Mouse (Mus musculus) forelimb bud, embryonic 11.5 days (tissue): ENCODE results near the gene Ap1m1.

Source experiments
- DNase-seq: peaks from one replicate; pipeline ENCODE4 v3.0.0-alpha.2; 2012; ENCODE audit warnings: low read depth, low spot score

Gene Ap1m1

DNA sequence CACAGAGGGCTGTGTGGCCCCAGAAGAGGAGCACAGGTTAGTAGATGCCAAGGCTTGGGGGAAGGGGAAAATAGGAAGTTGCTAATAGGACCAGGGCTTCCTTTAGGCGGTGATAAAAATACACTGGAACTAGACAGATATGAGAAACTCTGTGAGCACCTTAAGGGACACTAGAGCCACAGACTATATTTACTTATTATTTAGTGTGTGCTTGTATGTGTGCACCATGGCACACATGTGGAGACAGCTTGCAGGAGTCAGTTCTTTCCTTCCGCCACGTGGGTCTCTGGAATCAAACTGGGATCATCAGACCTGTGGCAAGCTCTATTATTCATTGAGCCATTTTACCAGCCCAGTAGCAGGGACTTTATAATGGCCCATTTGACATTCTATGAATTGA lies 55.3 kb downstream of the Ap1m1 start:
- DNase-seq: no peak

DNA sequence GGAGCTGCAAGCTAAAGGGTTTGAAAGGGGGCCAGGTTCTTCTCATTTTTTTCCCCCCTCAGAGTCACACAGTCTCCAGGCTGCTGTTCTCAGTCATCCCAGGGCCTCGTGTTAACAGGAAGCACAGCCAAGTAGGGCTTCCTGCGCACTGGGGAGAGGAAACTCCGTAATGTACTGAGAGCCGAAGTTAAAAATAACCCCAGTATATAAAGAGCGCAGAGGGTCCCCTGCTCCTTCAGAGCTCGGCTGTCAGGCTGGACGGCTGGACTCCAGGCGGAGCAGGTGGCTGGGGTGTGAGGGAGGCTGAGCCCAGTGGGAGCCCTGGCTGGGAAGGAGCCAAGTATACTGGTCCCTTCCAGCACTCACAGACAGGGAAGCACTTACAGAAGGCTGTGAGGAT lies 55.9 kb downstream of the Ap1m1 start:
- DNase-seq: no peak

DNA sequence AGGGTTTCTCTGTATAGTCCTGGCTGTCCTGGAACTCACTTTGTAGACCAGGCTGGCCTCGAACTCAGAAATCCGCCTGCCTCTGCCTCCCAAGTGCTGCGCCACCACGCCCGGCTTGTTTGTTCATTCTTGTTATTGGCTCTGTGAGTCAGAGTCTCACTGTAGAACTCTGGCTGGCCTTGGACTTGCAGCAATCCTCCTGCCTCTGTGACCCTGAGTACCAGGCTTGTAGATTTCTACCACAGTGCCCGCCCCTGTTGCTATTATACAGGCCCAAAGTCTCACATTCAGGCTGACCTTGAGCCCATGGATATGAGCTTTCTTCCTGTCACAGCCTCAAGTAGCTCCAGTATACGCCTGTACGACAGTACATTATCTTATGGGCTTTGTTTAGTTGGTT lies 56.7 kb downstream of the Ap1m1 start:
- DNase-seq: no peak

DNA sequence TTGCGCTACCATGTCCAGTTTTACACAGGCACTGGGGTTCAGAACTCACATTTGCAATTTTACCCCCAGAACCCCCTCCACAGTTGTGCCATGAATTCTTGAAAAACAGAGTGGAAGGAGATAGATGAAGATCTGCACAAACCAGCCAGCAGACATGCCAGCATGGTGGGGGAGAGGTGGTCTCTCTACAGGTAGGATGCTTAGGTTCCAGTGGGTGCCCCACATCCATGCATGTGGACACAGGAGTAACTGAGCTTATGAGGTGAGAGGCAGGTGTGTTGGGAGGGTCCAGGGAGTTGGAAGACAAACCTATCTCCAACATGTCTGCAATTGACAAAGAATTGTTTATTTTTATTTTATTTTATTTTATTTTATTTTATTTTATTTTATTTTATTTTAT lies 59.1 kb downstream of the Ap1m1 start:
- no peak for DNase-seq

DNA sequence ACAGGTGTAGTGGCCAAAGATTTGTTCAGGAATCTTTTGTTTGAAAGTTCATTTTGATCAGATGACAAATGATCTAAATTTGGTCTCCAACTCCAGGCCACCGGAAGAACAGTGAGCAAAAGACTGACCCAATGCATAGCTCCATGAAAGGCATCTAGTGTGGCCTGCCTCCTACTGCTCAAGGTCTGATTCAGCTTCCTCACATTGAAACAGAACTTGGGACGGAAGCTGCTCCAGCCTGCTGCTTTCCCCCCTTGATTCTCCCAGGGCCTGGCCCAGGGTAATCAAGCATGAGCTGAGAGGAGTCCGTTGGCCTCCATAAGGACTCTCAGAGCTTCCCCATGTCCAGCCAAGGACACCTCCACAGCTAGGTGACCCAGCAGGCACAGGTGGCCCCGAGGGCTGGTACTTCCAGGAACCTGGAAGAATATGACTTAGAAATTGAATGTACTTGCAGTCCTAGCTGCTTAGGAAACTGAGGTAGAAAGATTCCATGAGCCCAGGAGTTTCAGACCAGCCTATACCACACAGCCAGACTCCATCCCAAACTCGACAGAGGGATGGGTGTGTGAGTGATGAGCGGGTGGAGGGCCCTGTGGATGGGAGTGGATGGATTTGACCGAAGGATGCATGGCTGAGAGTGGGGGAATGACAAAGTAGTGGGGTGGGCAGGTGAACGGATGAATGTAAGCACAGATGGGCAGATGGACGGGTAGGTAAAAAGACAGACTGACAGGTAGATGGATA lies 61.0 kb downstream of the Ap1m1 start:
- no peak for DNase-seq

DNA sequence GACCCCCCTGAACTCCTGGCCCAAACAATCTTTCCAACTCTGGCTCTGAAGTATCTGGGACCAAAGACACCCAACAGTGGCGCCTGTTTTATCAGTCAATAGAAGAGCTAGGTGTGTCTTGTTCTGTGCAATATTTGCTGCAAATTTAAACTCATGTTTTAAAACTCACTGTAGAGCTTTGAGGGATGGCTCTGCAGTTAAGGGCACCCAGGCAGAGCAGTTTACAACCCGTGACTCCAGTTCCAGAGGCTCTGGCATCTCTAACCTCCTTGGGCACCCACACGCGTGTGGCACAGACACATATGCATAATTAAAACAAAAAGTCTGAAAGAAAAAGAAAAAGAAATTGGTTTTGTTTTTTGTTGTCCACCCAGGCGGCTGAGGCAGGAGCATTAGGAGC lies 61.7 kb downstream of the Ap1m1 start:
- DNase-seq: no peak

DNA sequence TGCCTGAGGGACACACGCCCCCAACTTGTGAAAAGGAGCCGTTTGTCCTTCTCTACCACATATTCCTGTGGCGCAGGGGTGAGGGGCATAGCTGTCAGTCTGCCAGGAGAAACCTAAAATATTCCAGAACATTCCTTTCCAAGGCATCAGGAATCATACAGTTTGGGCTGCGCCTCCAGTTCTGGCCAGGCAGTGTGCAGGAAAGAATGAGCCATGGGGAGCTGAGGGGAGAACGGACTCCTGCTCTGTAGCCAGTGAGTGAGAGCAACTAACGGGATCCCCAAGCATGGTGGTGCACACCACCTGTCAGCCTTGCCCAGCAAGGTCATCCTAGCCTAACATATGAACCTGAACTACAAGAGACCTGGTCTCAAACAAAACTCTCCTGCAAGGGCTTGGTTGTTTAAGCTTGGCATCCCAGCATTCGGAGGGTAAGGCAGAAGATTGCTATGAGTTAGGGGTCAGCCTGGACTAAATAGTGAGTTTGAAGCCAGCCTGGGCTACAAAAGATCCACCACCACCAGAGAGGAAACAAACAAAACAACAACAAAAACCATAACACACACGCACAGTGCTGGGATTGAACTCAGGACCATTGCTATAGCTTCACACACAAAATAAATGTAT lies 63.3 kb downstream of the Ap1m1 start:
- no peak for DNase-seq

DNA sequence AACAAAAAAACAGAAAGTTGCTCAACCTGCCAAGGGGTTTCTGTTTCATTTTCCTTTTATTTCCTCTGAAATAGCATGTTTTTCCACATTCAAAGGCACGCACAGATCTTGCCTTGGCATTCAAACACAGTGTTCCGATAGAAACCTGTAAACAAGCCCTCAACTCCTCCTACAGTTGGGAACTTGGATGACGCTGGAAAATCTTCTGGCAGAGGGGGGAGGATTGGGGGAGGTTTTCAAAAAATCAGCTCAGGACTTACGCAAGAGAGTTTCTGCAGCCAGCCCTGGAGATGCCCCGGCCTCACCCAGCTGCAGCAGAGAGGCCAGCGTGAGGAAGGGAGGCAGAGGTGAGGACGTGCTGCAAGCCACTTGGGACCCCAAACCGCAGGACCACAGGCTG lies 63.8 kb downstream of the Ap1m1 start:
- no peak for DNase-seq

DNA sequence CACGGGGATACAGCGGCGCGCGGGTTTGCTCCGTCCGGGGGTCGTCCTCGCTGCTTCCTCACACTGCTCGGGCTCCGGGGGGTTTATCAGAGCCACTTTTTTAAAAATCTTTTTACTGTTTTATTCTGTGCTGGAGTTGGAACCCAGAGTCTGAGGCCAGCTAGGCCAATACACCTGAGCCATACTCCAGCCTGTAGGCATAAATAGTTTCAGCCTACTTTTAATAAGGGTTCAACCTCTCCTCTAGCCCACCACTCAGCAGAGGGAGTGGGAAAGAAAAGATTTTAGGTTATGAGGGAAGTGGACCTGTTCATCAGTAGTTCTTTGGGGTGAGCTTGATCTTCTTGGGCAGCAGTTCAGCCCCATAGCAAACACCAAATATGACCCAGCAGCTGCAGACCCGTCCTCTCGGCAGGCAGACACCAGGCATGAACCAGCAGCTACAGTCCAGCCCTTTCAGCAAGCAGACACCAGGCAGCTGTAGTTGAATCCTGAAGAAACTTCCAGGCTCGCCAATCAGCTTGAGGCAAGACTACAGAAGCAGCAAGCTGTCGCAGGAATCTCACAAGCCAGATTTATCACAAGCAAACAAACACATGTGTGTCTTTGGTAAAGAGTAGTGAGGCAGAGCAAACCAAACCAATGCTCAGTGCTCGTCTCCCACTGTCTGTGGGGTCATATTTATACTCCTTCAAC lies 65.5 kb downstream of the Ap1m1 start, which contains the start of gene Gm10282:
Gene Gm10282, minus strand, starts transcription at position 51 of the 696 bp plus-strand sequence.
- no peak for DNase-seq

DNA sequence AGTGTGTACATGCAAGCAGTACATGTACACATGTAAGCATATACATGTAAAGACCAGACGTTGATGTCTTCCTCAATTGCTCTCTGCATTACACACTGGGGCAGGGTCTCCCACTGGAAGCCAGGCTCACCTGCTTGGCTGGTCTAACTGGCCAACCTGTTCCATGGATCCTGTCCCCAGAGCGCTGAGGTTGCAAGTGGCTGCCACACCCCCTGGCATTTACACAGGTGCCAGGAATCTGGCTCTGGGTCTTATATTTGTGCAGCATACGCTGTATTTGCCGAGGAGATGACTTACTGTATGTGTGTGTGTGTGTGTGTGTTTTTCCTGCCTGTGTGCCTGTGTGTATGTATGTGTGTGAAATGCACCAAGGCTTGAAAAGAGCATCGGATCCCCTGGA lies 67.1 kb downstream of the Ap1m1 start:
- no peak for DNase-seq
